Mouse (Mus musculus) CD4-positive helper T cell, adult 2 months (primary cell): Measurements from ENCODE around the gene Ctc1.

Experiments
- DNase-seq: peaks from one replicate; pipeline ENCODE4 v3.0.0-alpha.2; 2012; ENCODE audit warnings: low read depth, missing footprints, low spot score

Ctc1 gene

DNA sequence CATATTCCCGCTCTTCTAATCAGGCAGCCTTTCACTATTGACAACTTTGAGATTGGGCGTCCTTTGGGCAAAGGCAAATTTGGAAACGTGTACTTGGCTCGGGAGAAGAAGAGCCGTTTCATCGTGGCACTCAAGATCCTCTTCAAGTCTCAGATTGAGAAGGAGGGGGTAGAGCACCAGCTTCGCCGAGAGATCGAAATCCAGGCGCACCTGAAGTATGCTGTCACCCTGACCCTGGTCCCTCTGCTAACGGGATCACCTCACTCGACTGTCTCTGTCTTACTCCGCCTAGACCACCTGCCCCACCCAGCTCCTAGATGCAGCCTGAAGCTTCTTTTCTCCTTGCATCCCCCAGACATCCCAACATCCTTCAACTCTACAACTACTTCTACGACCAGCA is 32.4 kb downstream of the Ctc1 start:
- DNase-seq = no peak

DNA sequence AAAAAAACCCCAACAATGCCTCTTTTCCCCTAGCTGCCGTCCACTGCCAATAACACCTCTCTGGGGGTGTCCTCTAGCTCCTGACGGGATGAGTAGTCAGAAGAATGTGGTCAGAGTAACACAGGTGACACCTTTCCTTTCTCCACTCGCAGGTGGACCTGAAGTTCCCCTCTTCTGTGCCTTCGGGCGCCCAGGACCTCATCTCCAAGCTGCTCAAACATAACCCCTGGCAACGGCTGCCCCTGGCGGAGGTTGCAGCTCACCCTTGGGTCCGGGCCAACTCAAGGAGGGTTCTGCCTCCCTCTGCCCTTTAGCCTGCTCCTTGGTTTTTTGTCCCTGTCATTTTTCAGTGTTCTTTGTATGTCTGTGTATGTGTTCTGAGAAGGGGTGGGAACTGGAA is 35.0 kb downstream of the Ctc1 start:
- DNase-seq = no peak

DNA sequence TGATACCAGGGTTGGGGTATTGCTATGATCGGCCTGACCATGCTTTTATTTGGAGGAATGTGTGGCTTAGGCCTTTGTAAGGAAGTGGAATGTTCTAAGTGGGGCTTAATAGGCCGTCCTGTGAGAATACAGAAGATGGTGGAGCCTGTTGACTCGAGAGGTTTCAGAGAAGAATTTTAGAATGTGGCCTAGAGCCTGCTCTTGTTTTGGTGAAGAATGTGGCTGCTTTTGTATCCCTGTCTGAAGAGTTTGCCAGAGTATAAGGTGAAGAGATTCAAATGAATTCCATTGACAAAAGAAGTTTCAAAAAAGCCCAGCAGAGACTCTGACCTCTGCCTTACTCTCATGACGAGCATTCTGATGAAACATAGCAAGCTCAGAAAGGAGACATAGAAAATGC is 36.1 kb downstream of the Ctc1 start:
- no peak for DNase-seq

DNA sequence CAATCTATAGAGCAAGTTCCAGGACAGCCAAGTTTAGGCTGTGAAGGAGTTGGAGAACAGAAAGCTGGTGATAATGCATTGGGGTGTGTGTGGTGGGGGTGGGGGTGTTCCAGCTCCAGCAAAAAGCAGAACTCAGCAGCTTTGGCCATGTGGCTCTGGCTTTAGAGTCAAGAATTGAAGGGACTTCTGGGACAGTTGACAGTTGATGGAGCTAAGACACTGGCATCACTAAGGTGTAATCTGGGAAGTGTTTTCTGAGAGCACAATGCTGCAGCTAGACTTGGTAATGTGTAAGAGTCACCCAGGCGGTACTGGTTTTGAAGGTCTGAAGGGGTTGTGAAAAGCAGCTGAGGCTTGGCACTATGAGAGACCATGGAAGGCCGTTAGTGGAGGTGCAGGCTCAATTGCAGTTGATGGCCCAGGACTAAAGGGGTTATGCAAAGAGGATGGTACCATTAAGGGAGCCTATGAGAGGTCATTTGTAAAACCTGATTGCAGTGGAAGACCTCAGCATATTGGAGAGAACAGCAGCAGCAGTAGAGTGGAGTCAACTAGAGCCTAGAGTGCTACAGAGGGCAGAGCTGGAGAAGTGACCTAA is 37.2 kb downstream of the Ctc1 start:
- no peak for DNase-seq

DNA sequence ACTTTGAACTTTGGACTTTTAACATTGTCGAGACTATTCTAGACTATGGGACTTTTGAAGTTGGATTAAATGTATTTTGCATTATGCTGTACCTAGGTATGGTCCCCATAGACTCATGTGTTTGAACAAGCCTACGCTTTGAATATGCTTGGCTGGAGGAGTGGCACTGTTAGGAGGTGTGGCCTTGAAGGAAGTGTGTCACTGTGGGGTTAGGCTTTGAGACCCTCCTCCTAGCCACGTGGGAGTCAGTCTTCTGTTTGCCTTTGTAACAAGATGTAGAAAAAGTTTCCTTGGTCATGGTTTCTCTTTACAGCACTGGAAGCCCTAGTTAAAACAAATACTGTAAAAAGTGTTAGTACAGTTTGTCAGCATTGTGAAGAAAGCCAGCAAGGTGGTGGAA is 38.1 kb downstream of the Ctc1 start:
- peak; percentile 51 for DNase-seq

DNA sequence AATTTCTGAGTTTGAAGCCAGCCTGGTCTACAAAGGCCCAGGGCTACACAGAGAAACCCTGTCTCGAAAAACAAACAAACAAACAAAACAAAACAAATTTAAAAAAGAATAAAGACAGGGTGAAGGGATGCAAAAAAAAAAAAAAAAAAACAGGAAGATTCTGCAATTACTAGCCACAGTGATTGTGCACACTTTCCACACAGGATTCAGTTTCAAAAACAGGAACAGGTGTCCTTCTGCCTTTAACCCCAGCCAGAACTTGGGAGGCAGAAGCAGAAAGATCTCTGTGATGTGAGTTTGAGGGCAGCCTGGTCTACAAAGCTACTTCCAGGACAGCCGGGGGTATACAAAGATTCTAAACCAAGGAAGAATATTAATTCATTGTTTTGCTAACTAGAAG is 42.6 kb downstream of the Ctc1 start:
- no peak for DNase-seq

DNA sequence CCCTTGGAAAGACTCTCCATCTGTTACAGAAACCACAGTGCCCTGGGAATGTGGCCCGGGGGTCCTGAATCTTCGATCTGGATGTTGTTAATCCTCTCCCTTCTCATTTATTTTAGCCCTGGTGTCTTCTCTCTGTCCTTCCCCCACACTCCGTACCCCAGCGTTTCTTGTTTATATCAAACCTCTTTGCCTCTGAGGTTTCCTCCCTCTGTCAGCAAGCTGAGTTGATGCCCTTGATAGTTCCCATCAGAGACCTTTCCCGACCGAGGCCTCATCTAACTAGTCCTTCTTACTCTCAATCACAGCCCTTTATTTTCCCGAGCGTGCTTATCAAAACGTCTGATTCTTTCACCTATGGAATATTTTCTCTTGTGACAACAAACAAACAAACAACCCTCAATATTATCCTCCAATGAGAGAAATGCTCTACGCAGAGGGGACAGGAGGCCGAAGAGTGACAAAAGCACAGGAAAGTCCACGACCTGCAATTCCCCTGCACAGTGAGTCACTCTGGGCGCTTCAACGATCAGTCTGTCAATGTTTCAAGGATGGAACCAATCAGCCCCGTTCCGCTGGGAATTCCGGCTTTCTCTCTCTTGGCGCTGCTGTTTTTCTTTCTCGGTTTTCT is 43.1 kb downstream of the Ctc1 start:
- peak; percentile 38 for DNase-seq

DNA sequence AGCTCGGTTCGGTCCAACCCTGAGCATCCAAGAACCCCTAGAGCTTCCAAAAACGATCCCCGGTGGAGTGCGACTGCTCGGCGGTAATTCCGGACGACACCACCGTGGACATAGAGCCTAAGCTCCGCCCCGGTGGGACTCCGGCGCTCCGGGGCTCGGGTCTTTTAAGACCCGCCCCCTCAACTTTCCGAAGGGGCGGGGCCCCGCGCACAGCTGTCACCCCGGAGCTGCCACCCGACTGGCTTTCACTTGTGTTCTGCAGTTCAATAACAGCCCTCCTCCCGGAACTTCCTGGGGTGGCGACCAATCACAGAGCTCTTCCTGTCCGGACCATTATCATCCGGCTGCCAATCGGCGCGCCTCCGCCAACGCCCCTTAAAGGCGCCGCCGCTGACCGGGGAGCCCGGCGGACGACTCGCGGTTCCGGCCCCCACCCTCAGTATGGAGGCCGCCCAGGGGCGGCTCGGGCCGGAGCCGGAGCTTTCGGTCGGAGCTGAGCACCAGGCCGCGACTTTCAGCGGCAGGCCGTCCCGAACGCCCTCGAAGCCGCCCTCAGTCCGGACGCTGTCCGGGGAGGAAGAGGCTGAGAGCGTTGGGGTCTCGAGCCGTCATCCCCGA is 43.8 kb downstream of the Ctc1 start, which contains the start of gene Borcs6:
Gene Borcs6 (plus strand): TSS at position 361 of the 618 bp plus-strand sequence.
- DNase-seq = peak; percentile 98

DNA sequence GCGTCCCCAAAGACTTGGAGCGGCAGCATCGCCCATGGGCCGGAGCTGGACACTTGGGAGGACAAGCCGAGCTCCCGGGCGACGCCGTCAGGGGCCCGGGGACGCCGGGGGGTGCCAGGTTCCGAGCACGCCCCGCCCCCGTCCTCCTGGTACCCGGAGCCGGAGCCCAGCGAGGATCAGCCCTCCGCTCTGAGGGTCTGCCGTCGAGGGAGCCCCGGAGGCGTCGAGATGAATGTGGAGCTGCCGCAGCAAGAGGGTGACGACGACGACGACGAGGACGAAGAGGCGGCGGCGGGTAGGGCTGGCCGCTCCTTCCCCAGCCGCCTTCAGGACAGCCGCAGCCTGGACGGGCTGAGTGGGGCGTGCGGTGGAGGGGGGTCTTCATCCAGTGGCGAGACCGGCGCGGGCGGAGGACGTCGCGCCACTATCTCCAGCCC is 44.3 kb downstream of the Ctc1 start:
- peak; percentile 69 for DNase-seq

DNA sequence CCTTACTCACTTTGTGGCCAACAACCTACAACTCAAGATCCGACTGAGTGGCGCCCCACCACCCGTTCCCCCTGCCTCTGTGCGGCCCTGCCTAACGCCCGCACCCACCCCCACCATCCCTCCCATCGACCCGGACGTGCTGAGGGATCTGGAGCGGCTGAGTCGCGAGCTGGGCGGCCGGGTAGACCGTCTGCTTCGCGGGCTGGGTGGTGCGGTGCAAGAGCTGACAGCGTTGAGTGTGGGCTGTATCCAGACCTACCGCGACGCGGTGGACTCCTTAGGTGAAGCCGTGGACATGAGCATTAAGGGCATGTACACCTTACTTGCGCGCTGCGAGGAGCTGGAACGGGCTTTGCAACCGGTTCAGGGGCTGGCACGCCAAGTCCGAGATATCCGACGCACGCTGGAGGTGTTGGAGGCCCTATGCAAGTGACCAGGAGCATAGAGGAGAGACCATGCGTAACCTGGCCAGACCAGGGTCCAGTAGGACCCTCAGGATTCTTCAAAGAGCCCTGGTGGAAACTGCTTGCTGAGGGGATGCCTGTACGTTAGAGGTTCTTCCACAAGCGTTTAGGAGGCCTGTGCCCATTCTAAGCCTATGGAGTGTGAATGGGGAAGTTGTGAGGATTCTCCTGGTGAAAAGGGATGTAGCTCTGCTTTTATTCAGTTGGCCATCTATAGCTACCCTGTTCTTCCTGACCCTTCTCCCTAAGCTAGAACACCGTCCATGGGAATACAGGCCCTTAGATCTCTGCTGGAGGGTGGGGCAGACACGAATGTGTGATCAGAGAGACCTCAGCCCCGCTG is 44.9 kb downstream of the Ctc1 start:
- peak; percentile 58 for DNase-seq

DNA sequence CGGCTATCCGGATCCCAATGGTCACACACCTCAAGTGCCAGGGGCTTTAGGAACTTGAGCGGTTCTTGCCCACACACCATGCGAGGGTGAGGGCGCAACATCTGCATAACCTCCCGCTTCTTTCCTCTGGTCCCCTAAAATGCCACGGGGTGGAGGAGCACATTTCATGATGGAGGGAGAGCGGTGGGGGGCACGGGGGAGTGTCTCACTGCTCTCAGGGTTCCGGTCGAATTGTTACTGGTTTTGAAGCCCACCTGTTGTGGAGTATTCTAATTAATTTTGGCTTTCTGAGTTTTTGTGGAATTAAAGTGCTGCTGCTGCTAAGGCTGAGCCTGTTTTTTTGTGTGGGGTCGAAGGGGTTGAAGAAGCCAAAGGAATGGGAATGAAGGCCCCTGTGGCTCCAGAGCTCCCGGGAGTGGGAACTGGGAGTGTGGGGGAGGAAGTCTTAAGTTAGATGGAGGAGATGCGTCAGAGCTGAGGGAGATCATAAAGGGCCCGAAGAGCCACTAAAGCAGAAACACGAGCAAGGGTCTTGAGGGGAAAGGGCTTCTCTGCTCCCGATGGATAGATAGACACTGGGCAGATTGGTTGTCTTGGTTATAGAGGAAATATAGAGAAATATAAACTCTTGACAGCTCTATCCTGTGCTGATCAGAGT is 45.7 kb downstream of the Ctc1 start:
- no peak for DNase-seq

DNA sequence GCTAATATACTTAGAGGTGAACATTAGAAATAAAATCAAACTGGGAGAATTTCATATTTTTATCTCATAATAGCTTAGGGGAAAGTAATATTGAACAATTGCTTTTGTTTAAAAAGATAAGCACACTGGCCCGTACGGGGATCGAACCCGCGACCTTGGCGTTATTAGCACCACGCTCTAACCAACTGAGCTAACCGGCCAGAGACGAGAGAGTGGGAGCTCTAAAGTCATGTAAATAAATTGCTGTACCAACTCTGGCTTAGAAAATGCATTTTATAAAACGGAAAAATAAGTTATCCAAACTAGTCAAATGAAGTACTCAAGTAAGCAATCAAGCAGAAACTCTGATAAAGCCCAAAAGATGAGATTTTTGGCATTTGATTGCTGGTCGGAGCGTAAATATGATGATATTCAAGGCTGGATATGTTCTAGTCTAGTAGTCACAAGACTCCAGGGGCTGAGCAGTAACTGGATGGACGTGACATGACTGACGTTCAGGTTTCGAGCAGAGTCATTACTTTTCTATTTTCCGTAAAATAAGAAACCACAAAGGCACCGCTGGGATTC is 46.6 kb downstream of the Ctc1 start:
- DNase-seq = peak; percentile 82

DNA sequence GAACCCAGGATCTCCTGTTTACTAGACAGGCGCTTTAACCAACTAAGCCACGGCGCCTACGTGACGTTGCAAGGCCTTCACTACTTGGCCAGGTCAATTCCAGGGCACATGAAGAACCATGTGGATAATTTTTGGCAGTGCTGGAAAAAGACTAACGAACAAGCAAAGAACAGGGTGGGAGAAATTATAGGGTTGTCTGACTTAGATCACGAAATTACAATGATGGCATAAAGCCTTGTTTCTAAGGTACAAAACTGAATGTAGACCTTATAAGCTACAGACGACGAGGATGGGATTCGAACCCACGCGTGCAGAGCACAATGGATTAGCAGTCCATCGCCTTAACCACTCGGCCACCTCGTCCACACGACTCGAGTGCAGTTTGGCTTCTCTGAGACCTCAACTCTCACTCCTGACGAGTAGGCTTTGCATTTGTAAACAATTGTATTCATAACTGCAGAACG is 47.1 kb downstream of the Ctc1 start:
- peak; percentile 93 for DNase-seq

DNA sequence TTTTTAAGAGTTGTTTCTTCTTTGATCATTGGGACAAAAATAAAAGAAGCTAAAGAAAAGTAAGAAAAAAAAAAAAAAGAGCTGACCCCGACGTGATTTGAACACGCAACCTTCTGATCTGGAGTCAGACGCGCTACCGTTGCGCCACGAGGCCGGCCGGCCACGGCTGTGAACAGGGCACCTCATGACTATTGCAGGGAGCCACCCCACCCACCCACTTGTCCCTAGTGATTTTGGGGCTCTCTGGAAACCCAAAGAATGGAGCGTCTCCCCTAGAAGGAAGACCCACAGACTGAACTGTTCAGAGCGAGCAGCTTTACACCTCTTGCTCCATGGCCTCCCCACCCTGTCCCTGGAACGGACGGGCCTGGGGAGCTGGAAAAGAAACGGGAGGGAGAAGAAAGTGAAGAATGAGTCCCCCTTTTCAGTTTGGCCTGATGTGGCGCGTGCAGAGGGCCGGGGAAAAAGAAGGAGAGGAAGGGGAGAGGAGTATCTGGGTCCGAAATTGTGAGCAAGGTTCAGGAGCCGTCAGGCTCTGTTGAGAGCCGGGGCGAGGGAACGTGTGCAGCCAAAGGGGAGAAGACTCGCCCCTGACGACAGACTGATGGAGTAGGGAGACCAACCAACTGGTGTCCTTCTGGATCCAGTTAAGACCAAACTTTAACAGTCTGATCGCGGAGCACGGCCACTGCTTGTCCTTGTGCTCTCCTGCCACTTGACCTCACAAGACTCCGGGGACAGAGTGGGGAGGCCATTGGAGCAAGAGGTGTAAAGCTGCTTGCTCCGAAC is 47.9 kb downstream of the Ctc1 start:
- DNase-seq = peak; percentile 87

DNA sequence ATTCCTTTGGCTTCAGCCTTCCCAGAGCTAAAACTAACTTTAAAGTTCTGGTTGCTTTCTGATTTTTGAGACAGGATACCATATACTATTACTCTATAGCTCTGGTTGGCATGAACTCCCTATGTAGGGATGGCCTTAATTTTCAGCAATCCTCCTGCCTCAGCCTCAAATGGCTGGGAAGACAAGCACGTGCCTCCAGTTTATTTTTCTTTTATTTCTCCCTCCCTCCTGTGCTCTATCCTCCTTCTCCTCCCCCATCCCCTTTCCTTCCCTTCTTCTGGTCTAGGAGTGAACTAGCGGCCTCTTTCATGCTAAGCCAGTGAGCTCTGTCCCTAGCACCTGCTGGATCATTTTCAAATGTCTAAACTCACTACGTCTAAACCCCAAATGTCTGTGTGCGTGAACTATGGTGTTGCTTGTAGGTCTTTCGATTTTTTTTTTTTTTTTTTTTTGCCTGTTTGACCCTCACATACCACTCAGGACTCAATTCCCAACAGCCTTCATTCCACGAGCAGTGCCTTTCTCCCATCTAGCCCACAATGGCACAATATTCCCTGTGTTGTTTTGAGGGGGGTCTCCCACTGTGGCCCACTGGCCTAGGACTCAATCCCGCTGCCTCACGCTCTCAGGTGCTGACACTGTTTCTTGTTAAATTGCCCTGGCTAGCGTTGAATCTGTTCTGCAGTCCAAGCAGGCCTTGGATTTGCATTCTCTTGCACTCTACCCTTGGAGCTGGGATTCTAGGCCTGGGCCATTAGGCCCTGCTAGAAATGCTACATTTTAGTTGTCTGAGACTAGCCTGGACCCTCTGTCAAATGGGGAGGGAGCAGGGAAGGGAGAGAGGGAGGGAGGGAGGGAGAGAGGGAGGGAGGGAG is 48.8 kb downstream of the Ctc1 start:
- DNase-seq = no peak

DNA sequence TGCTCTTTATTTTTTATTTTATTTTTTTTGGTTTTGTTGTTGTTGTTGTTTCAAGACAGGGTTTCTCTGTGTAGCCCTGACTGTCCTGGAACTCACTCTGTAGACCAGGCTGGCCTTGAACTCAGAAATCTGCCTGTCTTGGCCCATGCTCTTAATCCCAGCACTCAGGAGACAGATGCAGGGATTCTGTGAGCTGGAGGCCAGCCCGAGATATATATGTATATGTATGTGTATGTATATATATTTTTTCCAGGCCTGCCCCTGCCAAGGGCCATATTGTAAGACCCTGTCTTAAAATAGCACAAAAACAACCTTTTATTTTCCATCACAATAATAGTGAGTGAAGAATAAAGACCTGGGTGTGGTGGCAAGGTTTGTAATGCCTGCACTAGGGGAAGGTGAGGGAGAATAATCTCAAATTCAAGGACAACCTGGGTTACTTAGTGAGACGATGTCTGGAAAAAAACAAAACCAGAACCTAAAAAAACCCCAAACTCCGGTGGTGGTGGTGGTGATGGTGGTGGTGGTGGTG is 49.7 kb downstream of the Ctc1 start:
- DNase-seq = no peak

DNA sequence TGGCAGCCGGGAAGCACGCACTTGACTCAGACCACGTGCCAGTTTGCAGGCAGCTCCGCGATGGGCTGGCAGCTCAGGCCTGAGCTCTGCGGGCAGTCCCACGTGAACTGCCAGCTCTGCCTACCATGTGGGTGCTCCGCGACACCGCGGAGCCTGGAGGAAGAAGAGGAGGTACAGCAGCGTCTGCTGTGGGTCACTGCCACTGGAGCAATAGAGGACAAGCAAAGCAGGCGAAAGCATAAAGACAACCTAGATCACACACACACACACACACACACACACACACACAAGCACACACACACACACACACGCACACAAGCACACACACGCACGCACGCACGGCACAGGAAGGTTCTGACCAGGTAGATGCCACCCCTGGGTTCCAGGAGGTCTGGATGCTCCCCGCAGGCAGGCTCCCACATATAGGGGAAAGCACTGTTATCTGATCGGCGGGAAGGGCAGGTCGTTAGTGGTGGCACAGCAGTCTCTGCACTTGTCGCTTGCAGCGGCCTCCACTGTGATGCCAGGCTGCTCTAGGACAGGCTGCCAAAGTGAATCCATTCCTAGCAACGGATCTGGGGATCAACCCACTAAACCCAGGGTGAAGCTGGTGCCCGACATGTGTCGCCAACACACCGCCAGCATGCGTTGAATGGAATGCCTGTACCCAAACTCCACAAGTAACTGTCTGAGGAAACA is 50.6 kb downstream of the Ctc1 start:
- peak; percentile 71 for DNase-seq

DNA sequence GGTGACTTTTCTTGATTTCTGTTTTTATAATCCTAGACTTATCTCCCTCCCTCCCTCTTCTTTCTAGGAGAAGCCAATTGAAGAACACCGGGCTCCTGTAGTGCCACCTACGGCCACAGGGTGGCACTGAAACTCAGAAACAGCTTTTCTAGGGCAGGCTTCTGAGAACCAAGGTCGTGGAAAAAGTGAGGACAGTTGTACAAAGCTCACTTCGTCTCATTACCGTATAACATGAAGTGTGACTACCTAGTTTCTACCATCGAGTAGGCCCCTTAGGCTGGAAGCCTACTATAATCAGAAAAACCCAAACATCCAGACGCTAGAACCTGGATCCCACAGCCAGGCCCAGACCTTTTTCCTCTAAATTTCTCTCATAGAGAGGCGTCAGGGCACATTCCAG is 51.2 kb downstream of the Ctc1 start:
- DNase-seq = peak; percentile 86

DNA sequence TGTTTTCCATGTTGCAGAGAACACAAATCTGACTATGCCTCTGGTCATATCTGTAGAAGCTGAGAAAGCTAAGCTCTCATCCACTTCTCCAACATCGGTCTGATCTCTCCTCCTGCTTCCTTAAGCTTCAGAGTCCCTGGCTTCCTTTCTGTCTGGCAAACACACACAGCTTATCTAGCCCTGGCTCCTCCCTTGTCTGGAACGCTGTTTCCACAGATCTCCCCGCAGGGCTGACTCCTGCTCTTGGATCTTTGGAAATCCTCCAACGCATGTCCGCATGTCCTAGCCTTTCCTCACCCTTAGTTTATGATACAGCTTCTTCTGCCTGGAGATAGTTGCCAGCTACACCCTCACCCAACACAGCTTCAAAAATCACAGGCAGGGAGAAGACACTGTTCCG is 51.9 kb downstream of the Ctc1 start:
- DNase-seq = no peak
